Mouse (Mus musculus): ENCODE data around the gene Grap. TPM values are rescaled to one million over a fixed set of nuclear protein-coding genes. Genes with fewer than 3 reads are reported as not detected.

Gene Grap
- polyA plus RNA-seq, 1 experiment from 2014 or later: 9.3 TPM

DNA sequence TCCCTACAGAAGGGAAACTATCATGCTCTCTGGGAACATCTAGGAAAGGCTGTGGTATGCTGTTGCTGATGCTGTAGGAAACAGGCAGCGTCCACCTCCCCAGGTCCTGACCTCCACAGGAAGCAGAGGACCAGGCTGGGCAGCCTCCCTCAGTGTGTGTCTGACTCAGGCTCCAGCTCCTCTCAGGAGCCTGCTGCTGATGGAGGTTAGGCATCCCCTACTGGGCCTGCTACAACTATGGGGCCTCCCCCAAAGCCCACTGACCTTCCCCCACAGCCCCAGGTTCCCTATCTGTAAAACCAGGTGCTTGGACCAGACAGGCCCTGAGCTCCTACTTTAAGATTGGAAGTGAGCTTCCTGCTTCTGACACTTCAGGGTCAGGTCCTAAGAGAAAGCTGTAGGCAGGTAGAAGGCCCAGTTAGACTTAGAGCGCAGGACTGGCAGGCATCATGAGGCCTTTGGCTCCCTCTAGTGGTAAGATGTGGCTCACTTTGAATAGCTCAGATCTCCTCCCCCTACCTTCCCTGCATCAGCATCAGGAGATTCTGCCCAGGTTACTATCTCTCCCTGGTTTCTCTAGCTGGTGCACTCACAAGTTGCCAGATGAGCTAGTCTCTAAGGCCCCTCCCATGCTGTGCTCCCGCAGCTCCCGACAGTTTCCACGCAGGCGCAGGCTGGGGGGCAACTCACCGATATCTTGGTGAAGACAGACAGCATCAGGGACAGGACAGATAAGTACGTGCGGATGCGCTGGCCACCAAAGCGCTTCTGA is 61.5 kb downstream of the Grap start:
- Histone ChIP-seq H3K27me3 (peaks cover 7% of the 10 kb centered on the region; the same call in 1 of the 2 replicates), H3K9ac (no peak overlapping the region), H3K27ac (no peak overlapping the region), H3K4me3 (no peak overlapping the region), H3K36me3 (no peaks in the 10 kb centered on the region), H3K4me1 (replicated peaks) (no peaks in the 10 kb centered on the region; the same call in 1 of the 2 replicates), H3K4me2 (no peak overlapping the region), H3K9me3 (replicated peaks) (no peaks in the 10 kb centered on the region)
- ATAC-seq (replicated peaks; ENCODE audit: insufficient number of reproducible peaks, insufficient read depth, low FRiP score, low read depth): peak; percentile 67; the same call in 1 of the 2 replicates
- WGBS: 34% methylated on average over 11 of the region's 11 CpGs

DNA sequence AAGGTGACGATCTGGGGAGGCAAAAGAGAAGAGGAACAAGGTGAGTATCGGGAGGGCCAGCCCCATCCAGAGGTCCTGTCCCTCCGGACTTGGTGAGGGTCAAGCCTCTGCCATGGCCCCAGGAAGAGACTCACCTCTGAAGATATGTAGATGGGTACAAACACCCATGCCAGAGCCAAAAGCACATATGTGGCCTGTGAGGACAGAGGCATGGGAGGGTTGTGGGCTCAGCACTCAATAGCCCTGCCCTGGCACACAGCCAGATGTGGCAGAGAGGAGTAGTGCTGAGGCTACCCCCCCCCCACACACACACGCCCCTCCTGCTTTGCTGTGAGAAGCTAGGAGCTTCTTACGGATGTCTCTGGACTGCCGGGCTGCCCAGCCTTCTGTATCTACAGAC is 62.1 kb downstream of the Grap start:
- H3K27ac ChIP-seq: no peak overlapping the region
- 57% methylated on average over 6 of the region's 6 CpGs for WGBS
- H3K9me3 ChIP-seq (replicated peaks): no peaks in the 10 kb centered on the region
- ATAC-seq (replicated peaks; ENCODE audit: insufficient number of reproducible peaks, insufficient read depth, low FRiP score, low read depth): no peak
- no peaks in the 10 kb centered on the region for H3K36me3 ChIP-seq
- no peak overlapping the region for H3K4me2 ChIP-seq
- H3K27me3 ChIP-seq: peaks cover 7% of the 10 kb centered on the region; the same call in 1 of the 2 replicates
- H3K4me1 ChIP-seq (replicated peaks): no peaks in the 10 kb centered on the region; the same call in 1 of the 2 replicates
- H3K9ac ChIP-seq: no peak overlapping the region
- H3K4me3 ChIP-seq: no peak overlapping the region

DNA sequence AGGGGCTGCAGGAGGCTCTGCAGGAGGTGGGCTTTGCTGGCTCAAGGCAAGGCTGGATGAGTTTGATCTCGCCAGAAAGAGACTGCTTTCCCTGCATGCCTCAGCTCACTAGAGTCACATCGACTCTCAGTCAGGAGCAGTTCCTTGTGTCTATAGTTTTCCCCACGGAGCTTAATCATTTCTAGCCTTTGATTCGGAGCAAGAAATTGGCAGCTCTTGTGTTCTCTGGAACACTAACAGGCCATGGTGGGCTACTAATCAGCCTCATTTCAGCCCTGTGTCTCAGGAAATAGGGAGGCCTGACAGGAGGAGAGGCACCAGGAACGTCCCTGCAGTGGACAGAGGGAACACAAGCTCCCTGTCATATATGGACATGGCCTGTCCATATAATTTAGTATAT is 64.9 kb downstream of the Grap start:
- no peak for ATAC-seq (replicated peaks; ENCODE audit: insufficient number of reproducible peaks, insufficient read depth, low FRiP score, low read depth)
- 58% methylated on average over 5 of the region's 5 CpGs for whole genome bisulfite sequencing

DNA sequence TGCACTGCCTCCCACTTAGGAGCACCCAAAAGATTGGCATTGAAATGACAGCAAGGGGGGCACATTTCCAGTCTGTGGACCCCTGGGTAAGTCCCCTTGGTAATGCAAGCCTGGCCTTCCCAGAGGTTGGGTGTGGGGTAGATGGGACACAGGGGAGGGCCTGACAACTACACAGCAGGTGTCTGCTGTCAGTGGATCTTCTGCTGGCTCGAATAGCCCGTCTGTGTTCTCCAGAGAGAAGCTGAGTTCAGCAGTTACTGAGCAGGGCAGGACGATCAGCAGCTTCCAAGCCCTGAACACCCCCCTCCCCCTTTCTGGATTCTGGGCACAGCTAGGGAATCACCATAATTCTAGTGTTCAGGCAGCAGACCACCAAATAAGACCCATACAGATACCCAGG is 66.3 kb downstream of the Grap start:
- no peak for ATAC-seq (replicated peaks; ENCODE audit: insufficient number of reproducible peaks, insufficient read depth, low FRiP score, low read depth)
- H3K27me3 ChIP-seq: peaks cover 7% of the 10 kb centered on the region; the same call in 1 of the 2 replicates
- H3K36me3 ChIP-seq: no peaks in the 10 kb centered on the region
- no peak overlapping the region for H3K27ac ChIP-seq
- no peak overlapping the region for H3K4me3 ChIP-seq
- H3K4me2 ChIP-seq: no peak overlapping the region
- no peaks in the 10 kb centered on the region; the same call in 1 of the 2 replicates for H3K4me1 ChIP-seq (replicated peaks)
- no peak overlapping the region for H3K9ac ChIP-seq
- 55% methylated on average over 3 of the region's 3 CpGs for WGBS
- no peaks in the 10 kb centered on the region for H3K9me3 ChIP-seq (replicated peaks)

More for the DNA sequence above, 64.9 kb downstream of the Grap start:
- no peaks in the 10 kb centered on the region; the same call in 1 of the 2 replicates for H3K4me1 ChIP-seq (replicated peaks)
- no peaks in the 10 kb centered on the region for H3K9me3 ChIP-seq (replicated peaks)
- no peak overlapping the region for H3K4me3 ChIP-seq
- H3K9ac ChIP-seq: no peak overlapping the region
- no peak overlapping the region for H3K4me2 ChIP-seq
- H3K27ac ChIP-seq: no peak overlapping the region
- peaks cover 7% of the 10 kb centered on the region; the same call in 1 of the 2 replicates for H3K27me3 ChIP-seq
- no peaks in the 10 kb centered on the region for H3K36me3 ChIP-seq

DNA sequence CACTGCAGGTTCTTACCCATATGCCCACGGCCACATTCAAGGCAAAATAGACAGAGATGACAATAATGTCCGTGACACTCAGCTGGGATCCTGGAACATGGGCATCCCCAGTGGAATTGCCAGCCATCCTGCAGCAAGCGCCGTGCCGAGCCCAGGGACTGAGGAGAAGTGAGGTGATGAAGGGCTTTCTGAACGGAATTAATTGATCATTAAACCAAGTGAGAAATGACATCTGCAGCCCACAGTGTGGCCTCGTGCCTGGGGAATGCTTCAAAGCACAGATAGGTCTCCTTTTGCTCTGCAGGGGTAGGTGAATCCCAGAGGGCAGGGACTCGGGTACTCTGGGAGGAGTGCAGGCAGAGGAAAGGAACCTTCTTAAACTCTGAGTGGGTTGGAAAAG is 66.8 kb downstream of the Grap start:
- H3K4me3 ChIP-seq: no peak overlapping the region
- peaks cover 7% of the 10 kb centered on the region; the same call in 1 of the 2 replicates for H3K27me3 ChIP-seq
- no peaks in the 10 kb centered on the region for H3K36me3 ChIP-seq
- no peak for ATAC-seq (replicated peaks; ENCODE audit: insufficient number of reproducible peaks, insufficient read depth, low FRiP score, low read depth)
- WGBS: 70% methylated on average over 8 of the region's 8 CpGs
- H3K9ac ChIP-seq: no peak overlapping the region
- H3K27ac ChIP-seq: no peak overlapping the region
- no peaks in the 10 kb centered on the region for H3K9me3 ChIP-seq (replicated peaks)
- no peak overlapping the region for H3K4me2 ChIP-seq
- no peaks in the 10 kb centered on the region; the same call in 1 of the 2 replicates for H3K4me1 ChIP-seq (replicated peaks)

DNA sequence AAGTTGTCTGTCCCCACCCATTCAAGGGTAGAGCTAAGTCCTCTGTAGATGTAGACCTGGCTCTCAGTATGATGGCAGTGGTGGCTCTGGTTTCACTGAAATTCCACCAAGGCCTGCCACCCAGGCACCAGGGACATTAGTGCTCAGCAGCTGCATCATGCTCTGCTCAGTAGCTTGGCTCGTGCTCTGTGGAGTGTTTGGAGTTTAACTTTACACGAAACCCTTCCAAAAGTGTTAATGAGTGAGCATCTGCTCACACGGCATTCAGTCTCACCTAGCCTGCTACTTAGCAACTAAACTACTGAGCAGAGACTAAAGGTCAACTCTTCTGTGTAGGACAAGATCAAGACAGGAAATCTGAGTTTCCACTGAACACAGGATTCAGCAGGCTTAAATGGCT is 67.6 kb downstream of the Grap start, which contains the start of gene Slc5a10:
Gene Slc5a10, minus strand, starts transcription at position 191 of the 400 bp plus-strand sequence.
- Histone ChIP-seq H3K27me3 (peaks cover 3% of the 10 kb centered on the region; the same call in 1 of the 2 replicates), H3K4me2 (no peak within 1 kb of the TSS), H3K9ac (no peak within 1 kb of the TSS), H3K4me1 (replicated peaks) (no peaks in the 10 kb centered on the region), H3K4me3 (no peak within 1 kb of the TSS), H3K27ac (no peak within 1 kb of the TSS), H3K36me3 (no peaks in the 10 kb centered on the region), H3K9me3 (replicated peaks) (no peaks in the 10 kb centered on the region)
- ATAC-seq (replicated peaks; ENCODE audit: insufficient number of reproducible peaks, insufficient read depth, low FRiP score, low read depth): no peak
- WGBS: 72% methylated on average over 3 of the region's 3 CpGs

DNA sequence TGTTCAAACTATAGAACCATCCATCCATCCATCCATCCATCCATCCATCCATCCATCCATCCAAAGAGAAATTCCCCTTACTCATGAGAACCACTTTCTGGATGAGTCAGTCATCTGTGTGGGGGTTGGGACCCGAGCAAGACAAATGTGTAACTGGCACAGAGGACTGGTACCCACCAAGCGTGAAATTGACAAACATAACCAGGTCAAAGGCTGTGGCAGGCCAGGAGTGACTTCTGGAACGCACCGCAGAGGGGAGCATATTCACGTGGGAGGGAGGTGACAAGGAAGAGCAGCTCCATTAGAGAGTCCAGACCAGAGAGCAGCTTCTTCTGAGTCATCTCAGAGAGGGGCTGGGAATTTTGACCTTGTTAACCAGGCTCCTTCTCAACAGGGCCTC is 69.0 kb downstream of the Grap start:
- H3K27ac ChIP-seq: no peak overlapping the region
- no peak for ATAC-seq (replicated peaks; ENCODE audit: insufficient number of reproducible peaks, insufficient read depth, low FRiP score, low read depth)
- peaks cover 3% of the 10 kb centered on the region; the same call in 1 of the 2 replicates for H3K36me3 ChIP-seq
- H3K4me3 ChIP-seq: no peak overlapping the region
- no peaks in the 10 kb centered on the region for H3K4me1 ChIP-seq (replicated peaks)
- H3K4me2 ChIP-seq: no peak overlapping the region
- no peaks in the 10 kb centered on the region for H3K9me3 ChIP-seq (replicated peaks)
- H3K27me3 ChIP-seq: peaks cover 3% of the 10 kb centered on the region; the same call in 1 of the 2 replicates
- H3K9ac ChIP-seq: no peak overlapping the region
- 73% methylated on average over 5 of the region's 5 CpGs for WGBS

Other genes with a start within 250 kb of the Grap start
- gene Rnf112, start 199.1 kb upstream of the Grap start, polyA plus RNA-seq (2015; fragmentation: Nextera tagmentation; extraction: Ambion mirVana): 0.35 and 0.42 TPM in 2 replicates
- 160 and 252 TPM in 2 replicates for gene Mfap4, start 167.8 kb upstream of the Grap start, polyA plus RNA-seq (2015; fragmentation: Nextera tagmentation; extraction: Ambion mirVana)
- 23.0 and 33.4 TPM in 2 replicates for gene Mapk7, start 158.9 kb upstream of the Grap start, polyA plus RNA-seq (2015; fragmentation: Nextera tagmentation; extraction: Ambion mirVana)
- gene B9d1, start 148.1 kb upstream of the Grap start, polyA plus RNA-seq (2015; fragmentation: Nextera tagmentation; extraction: Ambion mirVana): 11.1 and 15.8 TPM in 2 replicates
- 20.2 and 20.5 TPM in 2 replicates for gene Epn2, start 73.6 kb upstream of the Grap start, polyA plus RNA-seq (2015; fragmentation: Nextera tagmentation; extraction: Ambion mirVana)
- 0.68 and 1.4 TPM in 2 replicates for gene Fam83g, start 30.8 kb downstream of the Grap start, polyA plus RNA-seq (2015; fragmentation: Nextera tagmentation; extraction: Ambion mirVana)
- 0.08 TPM in 1 of 2 replicates, not detected in the other for gene Slc5a10, start 67.6 kb downstream of the Grap start, polyA plus RNA-seq (2015; fragmentation: Nextera tagmentation; extraction: Ambion mirVana)
- gene Prpsap2, start 108.8 kb downstream of the Grap start, polyA plus RNA-seq (2015; fragmentation: Nextera tagmentation; extraction: Ambion mirVana): 14.2 and 15.8 TPM in 2 replicates
- 10.4 and 13.0 TPM in 2 replicates for gene Ulk2, start 201.8 kb downstream of the Grap start, polyA plus RNA-seq (2015; fragmentation: Nextera tagmentation; extraction: Ambion mirVana)